Mouse (Mus musculus) liver, embryonic 15.5 days (tissue): Measurements from ENCODE around the gene 0610040J01Rik. TPM values are rescaled to one million over a fixed set of nuclear protein-coding genes. Genes with fewer than 3 reads are reported as not detected.
A peak's percentile ranks its signal among the peaks of the same experiment; 100 is the strongest.
"Not testable (repeated sequence)": the region's sequence is repeated elsewhere in the genome, so short reads cannot be mapped to it uniquely, and the experiment has no call there.

Experiments
- ATAC-seq: fragments of 200-750 bp; cut with Nextera tagmentation; 2 replicates; pipeline ENCODE4 v1.8.0; 2017; ENCODE audit warnings: moderate number of reproducible peaks, mild to moderate bottlenecking, moderate library complexity; ENCODE audit not compliant: insufficient read depth
- H3K27ac ChIP-seq: fragments of 300-500 bp; sonication (generic); replicated peaks from 2 replicates; pipeline ENCODE4 v1.5.1; 2015; ENCODE audit warnings: mild to moderate bottlenecking, inconsistent platforms
- H3K27me3 ChIP-seq: fragments of 300-500 bp; sonication (generic); 2 replicates; pipeline ENCODE4 v1.6.1; 2015; ENCODE audit warnings: mild to moderate bottlenecking, inconsistent platforms
- H3K36me3 ChIP-seq: fragments of 300-500 bp; sonication (generic); replicated peaks from 2 replicates; pipeline ENCODE4 v1.6.1; 2015; ENCODE audit warnings: moderate library complexity, mild to moderate bottlenecking, inconsistent platforms
- H3K4me1 ChIP-seq: fragments of 300-500 bp; sonication (generic); replicated peaks from 2 replicates; pipeline ENCODE4 v1.6.1; 2015; ENCODE audit warnings: inconsistent platforms
- H3K4me2 ChIP-seq: fragments of 300-500 bp; sonication (generic); 2 replicates; pipeline ENCODE4 v1.6.1; 2015; ENCODE audit warnings: moderate library complexity, mild to moderate bottlenecking, inconsistent platforms
- H3K4me3 ChIP-seq: fragments of 300-500 bp; sonication (generic); replicated peaks from 2 replicates; pipeline ENCODE4 v1.5.1; 2015; ENCODE audit warnings: mild to moderate bottlenecking, inconsistent platforms
- H3K9ac ChIP-seq: fragments of 300-500 bp; sonication (generic); 2 replicates; pipeline ENCODE4 v1.6.1; 2015; ENCODE audit warnings: moderate library complexity, mild to moderate bottlenecking, inconsistent platforms
- H3K9me3 ChIP-seq: fragments of 300-500 bp; sonication (generic); replicated peaks from 2 replicates; pipeline ENCODE4 v1.6.1; 2016; ENCODE audit warnings: inconsistent platforms
- WGBS: fragments of 180-500 bp; shearing (Covaris S2); methylation state at CpG from one replicate; pipeline ENCODE4 v1.1.7; 2015; ENCODE audit warnings: mixed read lengths; ENCODE audit not compliant: insufficient replicate concordance; 5-methylcytosine and 5-hydroxymethylcytosine counted together
- polyA plus RNA-seq: library from polyadenylated mRNA; unstranded; fragments of >200 nt; fragmentation: Nextera tagmentation; extraction: Ambion mirVana; gene quantifications from 2 replicates; pipeline ENCODE4 v1.2.1, GENCODE M21; 2015

Gene 0610040J01Rik
- polyA plus RNA-seq, 1 experiment from 2014 or later: 20.4 TPM

GRCm38 (mm10) chr5:63874880-63875279 lies 62.7 kb downstream of the 0610040J01Rik start:
- H3K27ac ChIP-seq: no peak overlapping the region

GRCm38 (mm10) chr5:63876081-63876480 lies 63.9 kb downstream of the 0610040J01Rik start:
- no peaks in the 10 kb centered on the region for H3K9me3 ChIP-seq
- 69% methylated on average over 4 of the region's 4 CpGs for WGBS

More at GRCm38 (mm10) chr5:63874880-63875279, 62.7 kb downstream of the 0610040J01Rik start:
- WGBS: 56% methylated on average over 16 of the region's 16 CpGs
- Histone ChIP-seq H3K4me2 (no peak overlapping the region), H3K36me3 (no peaks in the 10 kb centered on the region), H3K9ac (no peak overlapping the region), H3K4me1 (peaks cover 6% of the 10 kb centered on the region), H3K4me3 (no peak overlapping the region), H3K27me3 (no peaks in the 10 kb centered on the region), H3K9me3 (no peaks in the 10 kb centered on the region)
- peak; percentile 66 for ATAC-seq

GRCm38 (mm10) chr5:63879026-63879425 lies 66.9 kb downstream of the 0610040J01Rik start:
- Histone ChIP-seq H3K4me2 (no peak overlapping the region), H3K4me3 (no peak overlapping the region), H3K36me3 (no peaks in the 10 kb centered on the region), H3K9ac (no peak overlapping the region), H3K4me1 (peaks cover 6% of the 10 kb centered on the region), H3K27me3 (no peaks in the 10 kb centered on the region), H3K27ac (no peak overlapping the region), H3K9me3 (no peaks in the 10 kb centered on the region)
- 69% methylated on average over 10 of the region's 10 CpGs for WGBS
- no peak for ATAC-seq

More at GRCm38 (mm10) chr5:63876081-63876480, 63.9 kb downstream of the 0610040J01Rik start:
- Histone ChIP-seq H3K9ac (no peak overlapping the region), H3K36me3 (no peaks in the 10 kb centered on the region), H3K4me2 (no peak overlapping the region), H3K27me3 (no peaks in the 10 kb centered on the region), H3K4me1 (peaks cover 6% of the 10 kb centered on the region), H3K4me3 (no peak overlapping the region), H3K27ac (no peak overlapping the region)
- ATAC-seq: no peak

- Histone ChIP-seq H3K4me1 (no peaks in the 10 kb centered on the region), H3K4me2 (no peak overlapping the region), H3K27ac (no peak overlapping the region), H3K27me3 (no peaks in the 10 kb centered on the region), H3K36me3 (no peaks in the 10 kb centered on the region), H3K4me3 (no peak overlapping the region), H3K9me3 (no peaks in the 10 kb centered on the region), H3K9ac (no peak overlapping the region)
- no peak for ATAC-seq
- 72% methylated on average over 5 of the region's 5 CpGs for WGBS
Observed at GRCm38 (mm10) chr5:63886292-63886691, 74.1 kb downstream of the 0610040J01Rik start.

GRCm38 (mm10) chr5:63886709-63887108 lies 74.5 kb downstream of the 0610040J01Rik start:
- no peak overlapping the region for H3K4me2 ChIP-seq
- H3K4me3 ChIP-seq: no peak overlapping the region
- ATAC-seq: no peak

GRCm38 (mm10) chr5:63887111-63887510 lies 74.9 kb downstream of the 0610040J01Rik start:
- H3K9me3 ChIP-seq: no peaks in the 10 kb centered on the region
- H3K4me2 ChIP-seq: no peak overlapping the region
- no peak overlapping the region for H3K9ac ChIP-seq
- no peaks in the 10 kb centered on the region for H3K4me1 ChIP-seq
- no peaks in the 10 kb centered on the region for H3K36me3 ChIP-seq
- H3K27me3 ChIP-seq: no peaks in the 10 kb centered on the region
- H3K4me3 ChIP-seq: no peak overlapping the region
- ATAC-seq: no peak
- no peak overlapping the region for H3K27ac ChIP-seq
- WGBS: 93% methylated on average over 4 of the region's 4 CpGs

More at GRCm38 (mm10) chr5:63886709-63887108, 74.5 kb downstream of the 0610040J01Rik start:
- WGBS: 26% methylated on average over 6 of the region's 6 CpGs
- no peaks in the 10 kb centered on the region for H3K4me1 ChIP-seq
- no peaks in the 10 kb centered on the region for H3K9me3 ChIP-seq
- no peaks in the 10 kb centered on the region for H3K27me3 ChIP-seq
- H3K36me3 ChIP-seq: no peaks in the 10 kb centered on the region
- no peak overlapping the region for H3K9ac ChIP-seq
- H3K27ac ChIP-seq: no peak overlapping the region

- no peaks in the 10 kb centered on the region for H3K27me3 ChIP-seq
- ATAC-seq: no peak
Observed at GRCm38 (mm10) chr5:63891241-63891640, 79.1 kb downstream of the 0610040J01Rik start.

GRCm38 (mm10) chr5:63891912-63892311 lies 79.7 kb downstream of the 0610040J01Rik start:
- 64% methylated on average over 6 of the region's 6 CpGs for WGBS
- Histone ChIP-seq H3K4me1 (peaks cover 9% of the 10 kb centered on the region), H3K27me3 (no peaks in the 10 kb centered on the region), H3K9ac (no peak overlapping the region), H3K27ac (no peak overlapping the region), H3K4me3 (no peak overlapping the region), H3K9me3 (no peaks in the 10 kb centered on the region), H3K4me2 (no peak overlapping the region), H3K36me3 (no peaks in the 10 kb centered on the region)
- peak; percentile 57 for ATAC-seq

More at GRCm38 (mm10) chr5:63891241-63891640, 79.1 kb downstream of the 0610040J01Rik start:
- no peaks in the 10 kb centered on the region for H3K36me3 ChIP-seq
- no peak overlapping the region for H3K27ac ChIP-seq
- no peak overlapping the region for H3K9ac ChIP-seq
- no peak overlapping the region for H3K4me2 ChIP-seq
- peaks cover 9% of the 10 kb centered on the region for H3K4me1 ChIP-seq
- no peaks in the 10 kb centered on the region for H3K9me3 ChIP-seq
- 73% methylated on average over 4 of the region's 4 CpGs for WGBS
- no peak overlapping the region for H3K4me3 ChIP-seq

GRCm38 (mm10) chr5:63897001-63897819 lies 85.0 kb downstream of the 0610040J01Rik start:
- not testable (repeated sequence) for H3K27ac ChIP-seq, H3K9ac ChIP-seq, H3K27me3 ChIP-seq, H3K4me1 ChIP-seq, ATAC-seq, H3K4me3 ChIP-seq, H3K36me3 ChIP-seq, H3K9me3 ChIP-seq, H3K4me2 ChIP-seq
- whole genome bisulfite sequencing: 60% methylated on average over 5 of the region's 5 CpGs

- Histone ChIP-seq H3K9ac (no peak overlapping the region), H3K36me3 (no peaks in the 10 kb centered on the region; the same call in 1 of the 2 replicates), H3K27me3 (no peaks in the 10 kb centered on the region), H3K4me3 (no peak overlapping the region), H3K4me1 (peaks cover 8% of the 10 kb centered on the region; the same call in 1 of the 2 replicates), H3K9me3 (no peaks in the 10 kb centered on the region), H3K4me2 (no peak overlapping the region), H3K27ac (no peak overlapping the region)
- no peak for ATAC-seq
- 49% methylated on average over 3 of the region's 3 CpGs for WGBS
Observed at GRCm38 (mm10) chr5:63897820-63898110, 85.6 kb downstream of the 0610040J01Rik start.

- H3K9me3 ChIP-seq: no peaks in the 10 kb centered on the region
- no peak overlapping the region for H3K27ac ChIP-seq
- H3K36me3 ChIP-seq: no peaks in the 10 kb centered on the region; the same call in 1 of the 2 replicates
- 46% methylated on average over 3 of the region's 3 CpGs for WGBS
- H3K27me3 ChIP-seq: no peaks in the 10 kb centered on the region
- H3K4me1 ChIP-seq: no peaks in the 10 kb centered on the region
- no peak overlapping the region for H3K4me3 ChIP-seq
- H3K9ac ChIP-seq: no peak overlapping the region
- no peak for ATAC-seq
- no peak overlapping the region for H3K4me2 ChIP-seq
Observed at GRCm38 (mm10) chr5:63903329-63903728, 91.2 kb downstream of the 0610040J01Rik start.
